Mouse (Mus musculus) CH12.LX (cell line): ENCODE measurements around the gene Pknox2. TPM values are rescaled to one million over a fixed set of nuclear protein-coding genes. Genes with fewer than 3 reads are reported as not detected.

Source experiments
- DNase-seq: peaks from one replicate; pipeline ENCODE4 v3.0.0-alpha.2; 2013; ENCODE audit errors: extremely low read depth
- H3K27ac ChIP-seq: 2 replicates; pipeline ENCODE4 v1.5.1; 2012; ENCODE audit warnings: low read depth, mild to moderate bottlenecking, control low read depth, moderate library complexity; ENCODE audit not compliant: insufficient read depth
- H3K27me3 ChIP-seq: replicated peaks from 2 replicates; pipeline ENCODE3; 2012; ENCODE audit warnings: inconsistent platforms
- H3K36me3 ChIP-seq, 2 experiments: replicated peaks in 1 of 2; 2 replicates each; pipeline versions ENCODE3 to v1.6.1; 2012; ENCODE audit warnings: inconsistent platforms in 1 of 2, low read length in 1 of 2, mild to moderate bottlenecking in 1 of 2, mixed read lengths in 1 of 2, moderate library complexity in 1 of 2; ENCODE audit not compliant: control insufficient read depth in 1 of 2, insufficient read depth in 1 of 2
- H3K4me1 ChIP-seq, 2 experiments: 2 replicates each; pipeline ENCODE4 v1.6.1; 2012; ENCODE audit warnings: inconsistent platforms in 1 of 2, moderate library complexity in 1 of 2; ENCODE audit not compliant: insufficient read depth in 2 of 2, control insufficient read depth in 1 of 2
- H3K4me2 ChIP-seq: 2 replicates; pipeline ENCODE4 v1.6.1; 2012; ENCODE audit warnings: low read depth, mild to moderate bottlenecking, control low read depth; ENCODE audit not compliant: poor library complexity, insufficient read depth, severe bottlenecking
- H3K4me3 ChIP-seq, 3 experiments: fragments of 150-350 bp in 1 of 3; sonication (generic) in 1 of 3; replicated peaks in 1 of 3; 2 replicates each; pipeline versions ENCODE3 to v1.5.1; 2011 to 2012; ENCODE audit warnings: low read depth in 2 of 3, low read length in 2 of 3, mild to moderate bottlenecking in 2 of 3, moderate library complexity in 2 of 3, control low read depth in 1 of 3, improper control_type of control experiment in 1 of 3, inconsistent platforms in 1 of 3, mixed read lengths in 1 of 3; ENCODE audit not compliant: poor library complexity in 1 of 3
- H3K79me2 ChIP-seq: replicated peaks from 2 replicates; pipeline ENCODE4 v1.6.1; 2012; ENCODE audit warnings: mild to moderate bottlenecking, moderate library complexity; ENCODE audit not compliant: control insufficient read depth, poor library complexity, insufficient read depth, severe bottlenecking; ENCODE audit errors: extremely low read depth
- H3K9ac ChIP-seq: 2 replicates; pipeline ENCODE4 v1.6.1; 2012; ENCODE audit warnings: low read depth, mild to moderate bottlenecking, control low read depth, moderate library complexity; ENCODE audit not compliant: insufficient read depth
- H3K9me3 ChIP-seq: replicated peaks from 2 replicates; pipeline ENCODE3; 2012; ENCODE audit warnings: low read length, inconsistent platforms, mixed read lengths
- BHLHE40 ChIP-seq: IDR thresholded peaks from 2 replicates; pipeline ENCODE4 v1.6.1; 2011; ENCODE audit warnings: mild to moderate bottlenecking, low read depth, low read length, improper control_type of control experiment
- CTCF ChIP-seq, 2 experiments: IDR thresholded peaks in 1 of 2; conservative IDR thresholded peaks in 1 of 2; 2 replicates each; pipeline ENCODE4 v1.5.1; 2011 to 2012; ENCODE audit warnings: low read depth in 2 of 2, low read length in 2 of 2, improper control_type of control experiment in 1 of 2, inconsistent platforms in 1 of 2, mild to moderate bottlenecking in 1 of 2, moderate library complexity in 1 of 2
- ELF1 ChIP-seq: IDR thresholded peaks from 2 replicates; pipeline ENCODE4 v1.6.1; 2014; ENCODE audit warnings: low read depth, mild to moderate bottlenecking, inconsistent platforms, low read length, improper control_type of control experiment
- EP300 ChIP-seq: IDR thresholded peaks from 2 replicates; pipeline ENCODE4 v1.6.1; 2011; ENCODE audit warnings: low read length, improper control_type of control experiment
- ETS1 ChIP-seq: conservative IDR thresholded peaks from 2 replicates; pipeline ENCODE4 v1.6.1; 2012; ENCODE audit warnings: low read depth, mild to moderate bottlenecking, inconsistent platforms, low read length, improper control_type of control experiment, moderate library complexity
- GABPA ChIP-seq: IDR thresholded peaks from 2 replicates; pipeline ENCODE4 v1.6.1; 2012; ENCODE audit warnings: low read depth, low read length, improper control_type of control experiment, inconsistent platforms; ENCODE audit not compliant: insufficient replicate concordance
- IRF4 ChIP-seq: IDR thresholded peaks from 2 replicates; pipeline ENCODE4 v1.6.1; 2014; ENCODE audit warnings: low read depth, mild to moderate bottlenecking, inconsistent platforms, low read length, improper control_type of control experiment
- KAT2A ChIP-seq: IDR thresholded peaks from 2 replicates; pipeline ENCODE4 v1.6.1; 2012; ENCODE audit warnings: low read length, improper control_type of control experiment, inconsistent platforms; ENCODE audit not compliant: insufficient replicate concordance
- MAZ ChIP-seq: IDR thresholded peaks from 2 replicates; pipeline ENCODE4 v1.6.1; 2012; ENCODE audit warnings: low read depth, mild to moderate bottlenecking, inconsistent platforms, low read length, improper control_type of control experiment, moderate library complexity
- MEF2A ChIP-seq: IDR thresholded peaks from 2 replicates; pipeline ENCODE4 v1.6.1; 2014; ENCODE audit warnings: low read depth, mild to moderate bottlenecking, inconsistent platforms, low read length, improper control_type of control experiment, borderline replicate concordance
- MXI1 ChIP-seq: IDR thresholded peaks from 2 replicates; pipeline ENCODE4 v1.6.1; 2011; ENCODE audit warnings: mild to moderate bottlenecking, low read depth, low read length, improper control_type of control experiment
- MYC ChIP-seq: IDR thresholded peaks from 2 replicates; pipeline ENCODE4 v1.6.1; 2011; ENCODE audit warnings: low read depth, mild to moderate bottlenecking, improper control_type of control experiment, low read length
- NELFE ChIP-seq: IDR thresholded peaks from 2 replicates; pipeline ENCODE4 v1.6.1; 2011; ENCODE audit warnings: low read depth, low read length, improper control_type of control experiment
- NRF1 ChIP-seq: IDR thresholded peaks from 2 replicates; pipeline ENCODE4 v1.6.1; 2014; ENCODE audit warnings: low read depth, mild to moderate bottlenecking, inconsistent platforms, low read length, improper control_type of control experiment, moderate library complexity
- PAX5 ChIP-seq: IDR thresholded peaks from 2 replicates; pipeline ENCODE4 v1.6.1; 2012; ENCODE audit warnings: low read length, inconsistent platforms, mixed read lengths
- POLR2A ChIP-seq: IDR thresholded peaks from 2 replicates; pipeline ENCODE4 v1.6.1; 2011; ENCODE audit warnings: low read depth, mild to moderate bottlenecking, improper control_type of control experiment, low read length
- RAD21 ChIP-seq: IDR thresholded peaks from 2 replicates; pipeline ENCODE4 v1.6.1; 2011; ENCODE audit warnings: low read depth, mild to moderate bottlenecking, low read length, improper control_type of control experiment, moderate library complexity
- RCOR1 ChIP-seq: conservative IDR thresholded peaks from 2 replicates; pipeline ENCODE4 v1.6.1; 2012; ENCODE audit warnings: low read depth, mild to moderate bottlenecking, inconsistent platforms, low read length, improper control_type of control experiment
- TCF12 ChIP-seq: IDR thresholded peaks from 2 replicates; pipeline ENCODE4 v1.6.1; 2014; ENCODE audit warnings: low read depth, mild to moderate bottlenecking, inconsistent platforms, low read length, improper control_type of control experiment
- USF1 ChIP-seq: IDR thresholded peaks from 2 replicates; pipeline ENCODE4 v1.6.1; 2014; ENCODE audit warnings: low read depth, mild to moderate bottlenecking, inconsistent platforms, low read length, improper control_type of control experiment
- USF2 ChIP-seq: conservative IDR thresholded peaks from 2 replicates; pipeline ENCODE4 v1.6.1; 2011; ENCODE audit warnings: low read depth, low read length, improper control_type of control experiment
- ZKSCAN1 ChIP-seq: IDR thresholded peaks from 2 replicates; pipeline ENCODE4 v1.6.1; 2012; ENCODE audit warnings: low read depth, inconsistent platforms, low read length, improper control_type of control experiment, borderline replicate concordance
- ZMIZ1 ChIP-seq: IDR thresholded peaks from 2 replicates; pipeline ENCODE4 v1.6.1; 2012; ENCODE audit warnings: low read depth, mild to moderate bottlenecking, inconsistent platforms, low read length, improper control_type of control experiment
- ZNF384 ChIP-seq: IDR thresholded peaks from 2 replicates; pipeline ENCODE4 v1.6.1; 2012; ENCODE audit warnings: low read depth, low read length, improper control_type of control experiment, inconsistent platforms
- dilution Hi-C: fragments of 300-500 bp; cut with MboI; formaldehyde crosslinking; loops from 2 replicates; pipeline ENCODE4 v1.14.3; 2020; ENCODE audit warnings: low sequenced_read_pairs; ENCODE audit not compliant: extremely low pct_unique_long_range_greater_than_20kb, extremely low pct_ligation_motif_present
- in situ Hi-C: fragments of 300-500 bp; cut with MboI; formaldehyde crosslinking; loops from 3 replicates; pipeline ENCODE4 v1.14.3; 2019; ENCODE audit warnings: low sequenced_read_pairs, low pct_ligation_motif_present, low pct_unique_long_range_greater_than_20kb, mixed read lengths
- polyA plus RNA-seq: library from polyadenylated mRNA; unstranded; fragments of >175 nt; gene quantifications from 2 replicates; pipeline ENCODE4 v1.2.1, GENCODE M21; 2012; ENCODE audit warnings: low read depth; ENCODE audit not compliant: insufficient read length
- total RNA-seq, 2 experiments: library from RNA; depleted of rRNA; stranded (reverse); fragments of 300-350 nt in 1 of 2; fragments of >200 nt in 1 of 2; gene quantifications; 2 replicates each; pipeline ENCODE4 v1.2.3; 2012 to 2014

Gene Pknox2
- total and polyA plus RNA-seq, 3 experiments = 0.08 to 0.11 TPM; not detected in 1

DNA sequence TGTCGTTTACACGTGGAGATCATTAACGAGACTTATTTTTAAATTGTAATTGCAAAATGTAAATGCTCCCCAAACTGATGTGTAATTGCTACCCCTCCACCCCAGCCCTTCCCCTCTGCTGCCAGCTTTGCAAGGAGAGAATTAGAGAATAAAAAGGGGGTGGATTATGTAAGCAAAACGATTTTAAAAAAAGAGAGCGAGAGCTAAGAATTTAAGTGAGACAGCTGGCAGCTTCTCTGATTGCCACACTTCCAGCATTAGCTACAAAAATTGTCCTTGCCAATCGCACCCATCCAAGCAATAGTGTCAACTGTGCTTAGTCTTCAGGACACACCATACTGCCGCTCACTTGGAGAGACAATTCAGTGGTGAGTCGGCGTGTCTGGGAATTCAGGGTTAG is 162.0 kb downstream of the Pknox2 start:
- no peaks in the 10 kb centered on the region for H3K9me3 ChIP-seq
- dilution Hi-C loops = no loop called here
- no peak for TF ChIP-seq ZKSCAN1
- no peaks in the 10 kb centered on the region for H3K79me2 ChIP-seq
- DNase-seq = no peak
- no peak overlapping the region for H3K9ac ChIP-seq
- H3K4me3 ChIP-seq = no peak overlapping the region
- peaks cover 0 to 10% of the 10 kb centered on the region in 2 experiments; a peak in 2 of 4 replicates for H3K4me1 ChIP-seq
- no peaks in the 10 kb centered on the region for H3K36me3 ChIP-seq
- peaks cover 3% of the 10 kb centered on the region for H3K27me3 ChIP-seq
- no peak overlapping the region for H3K27ac ChIP-seq
- no peak overlapping the region for H3K4me2 ChIP-seq
- in situ Hi-C loops = no loop called here

DNA sequence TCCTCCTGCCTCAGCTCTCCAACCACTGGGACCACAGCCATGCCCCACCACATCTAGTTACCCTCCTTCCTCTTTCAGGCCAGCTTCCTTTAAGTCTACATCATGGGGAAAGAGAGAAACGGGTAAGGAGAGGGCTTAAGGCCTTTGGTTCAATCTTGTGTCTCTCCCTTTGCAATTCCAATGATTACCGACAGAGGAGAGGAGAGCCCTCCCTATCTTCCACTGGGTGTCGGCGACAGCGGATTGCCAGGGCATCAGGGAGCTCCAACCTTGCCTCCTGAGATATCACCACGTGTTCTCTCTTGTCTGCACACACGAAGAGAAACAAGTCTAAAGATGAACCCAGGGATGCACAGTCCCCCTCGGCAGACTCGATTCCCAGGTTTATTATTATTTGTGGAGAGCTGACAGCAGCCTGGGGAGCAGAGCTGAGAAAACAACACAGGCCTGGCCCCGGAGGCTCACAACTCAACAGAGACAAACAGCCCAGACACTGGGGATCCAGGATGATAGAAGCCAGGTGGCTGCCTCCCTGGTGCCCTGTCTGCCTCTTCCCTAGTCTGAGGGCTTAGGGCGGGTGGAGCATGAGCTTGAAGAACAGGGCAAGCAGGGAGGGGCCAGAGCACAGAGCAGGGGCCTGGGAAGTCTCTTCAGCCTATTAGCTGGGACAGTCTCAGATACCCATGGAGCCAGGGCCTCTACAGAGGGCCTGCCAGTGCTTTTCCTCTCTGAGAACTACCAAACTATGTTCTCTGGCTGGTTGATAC is 170.4 kb downstream of the Pknox2 start:
- DNase-seq = no peak
- peaks cover 0 to 9% of the 10 kb centered on the region in 2 experiments; a peak in 1 of 4 replicates for H3K4me1 ChIP-seq

DNA sequence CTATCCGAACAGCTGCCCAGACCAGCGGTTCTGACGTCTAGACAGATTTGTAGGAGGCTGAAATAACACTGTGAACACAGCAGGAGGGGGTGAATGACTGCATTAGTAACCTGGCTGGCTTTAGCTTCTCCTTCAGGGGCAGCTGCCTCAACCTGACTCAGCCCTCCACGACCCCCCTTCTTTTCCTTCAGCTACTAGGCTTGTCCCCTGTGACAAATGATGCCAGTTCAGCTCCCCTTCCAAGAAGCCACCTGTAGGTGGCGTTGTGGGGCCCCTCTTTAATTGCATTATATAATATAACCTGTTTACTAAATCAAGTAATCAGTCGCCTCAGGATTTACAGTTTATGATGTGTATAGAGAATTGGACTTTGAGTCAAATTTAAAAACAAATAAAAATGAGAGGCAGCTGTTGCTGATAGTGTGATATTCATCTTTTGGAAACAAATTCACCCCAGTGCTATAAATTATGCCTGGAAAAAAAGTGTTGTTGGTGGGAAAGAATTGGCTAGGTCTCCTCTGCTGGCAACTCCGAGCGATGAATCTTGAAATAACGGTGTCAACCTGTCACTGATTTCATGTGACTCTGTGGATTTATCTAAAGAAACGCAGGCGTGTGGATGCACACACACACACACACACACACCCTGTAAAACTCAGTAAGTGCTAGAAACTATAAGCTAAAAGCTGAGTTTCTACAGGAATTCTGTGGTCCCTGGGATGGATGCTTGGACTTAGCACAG is 173.6 kb downstream of the Pknox2 start:
- TF ChIP-seq RCOR1 (no peak), GABPA (no peak), BHLHE40 (no peak), USF1 (no peak), USF2 (no peak), POLR2A (no peak), IRF4 (no peak), MYC (no peak), ETS1 (no peak), NELFE (no peak), TCF12 (no peak)
- Histone ChIP-seq H3K27ac (no peak overlapping the region), H3K4me1 (peaks cover 0 to 11% of the 10 kb centered on the region in 2 experiments; a peak in 1 of 4 replicates), H3K36me3 (no peaks in the 10 kb centered on the region), H3K9me3 (no peaks in the 10 kb centered on the region), H3K79me2 (no peaks in the 10 kb centered on the region), H3K27me3 (peaks cover 4% of the 10 kb centered on the region), H3K4me3 (no peak overlapping the region), H3K9ac (no peak overlapping the region), H3K4me2 (no peak overlapping the region)
- in situ Hi-C loops = no loop called here
- dilution Hi-C loops = no loop called here
- no peak for DNase-seq

More for the DNA sequence above, 170.4 kb downstream of the Pknox2 start:
- Histone ChIP-seq H3K4me3 (no peak overlapping the region), H3K79me2 (no peaks in the 10 kb centered on the region), H3K36me3 (no peaks in the 10 kb centered on the region), H3K9me3 (no peaks in the 10 kb centered on the region), H3K9ac (no peak overlapping the region), H3K27ac (no peak overlapping the region), H3K27me3 (no peaks in the 10 kb centered on the region), H3K4me2 (no peak overlapping the region)
- TF ChIP-seq TCF12 (no peak), CTCF (conservative IDR thresholded peaks at IDR 0.05 in 1 of 2, IDR thresholded peaks at IDR 0.05 in 1 of 2; ENCODE audit: low read depth in 2 of 2, low read length in 2 of 2) (no peak), RAD21 (no peak), ZNF384 (no peak), EP300 (no peak), ELF1 (no peak), ZMIZ1 (no peak), USF2 (no peak), MEF2A (no peak), PAX5 (no peak), POLR2A (no peak), MXI1 (no peak), MYC (no peak), MAZ (no peak), NRF1 (no peak), KAT2A (no peak)
- dilution Hi-C loops (no loop called here), in situ Hi-C loops (no loop called here)
